Mouse (Mus musculus): ENCODE data around the gene Dmtf1. TPM values are rescaled to one million over a fixed set of nuclear protein-coding genes. Genes with fewer than 3 reads are reported as not detected.
A peak's percentile ranks its signal among the peaks of the same experiment; 100 is the strongest.

Gene Dmtf1
- polyA plus RNA-seq, 1 experiment from 2014 or later, result 60.2 TPM

GRCm38 (mm10) chr5:9102696-9103095 lies 58.9 kb downstream of the Dmtf1 start:
- Histone ChIP-seq H3K27ac (replicated peaks) (no peak overlapping the region), H3K36me3 (replicated peaks) (no peaks in the 10 kb centered on the region), H3K27me3 (replicated peaks; ENCODE audit: low read depth, poor library complexity, severe bottlenecking) (peaks cover 22% of the 10 kb centered on the region), H3K4me3 (no peak overlapping the region), H3K4me1 (peaks cover 21% of the 10 kb centered on the region), H3K9me3 (no peaks in the 10 kb centered on the region)
- WGBS, result 96% methylated on average over 2 of the region's 2 CpGs
- no peak for DNase-seq (ENCODE audit: low spot score)

GRCm38 (mm10) chr5:9100849-9101801 lies 60.5 kb downstream of the Dmtf1 start:
- DNase-seq (ENCODE audit: low spot score), result peak; percentile 73
- peak overlapping the region; percentile 86 for H3K4me3 ChIP-seq
- H3K27me3 ChIP-seq (replicated peaks; ENCODE audit: low read depth, poor library complexity, severe bottlenecking), result peaks cover 22% of the 10 kb centered on the region
- H3K36me3 ChIP-seq (replicated peaks), result no peaks in the 10 kb centered on the region
- peak overlapping the region; percentile 86 for H3K27ac ChIP-seq (replicated peaks)
- peaks cover 5% of the 10 kb centered on the region; the same call in 1 of the 2 replicates for H3K9me3 ChIP-seq
- peaks cover 14% of the 10 kb centered on the region for H3K4me1 ChIP-seq
- under 1% methylated on average over 73 of the region's 83 CpGs for WGBS

GRCm38 (mm10) chr5:9100207-9100848 lies 61.2 kb downstream of the Dmtf1 start, which contains the start of gene Tmem243:
TSS of gene Tmem243 (plus strand) at chr5:9100668.
- Histone ChIP-seq H3K9me3 (peaks cover 7% of the 10 kb centered on the region; the same call in 1 of the 2 replicates), H3K4me1 (peaks cover 14% of the 10 kb centered on the region), H3K27me3 (replicated peaks; ENCODE audit: low read depth, poor library complexity, severe bottlenecking) (peaks cover 22% of the 10 kb centered on the region), H3K36me3 (replicated peaks) (no peaks in the 10 kb centered on the region), H3K4me3 (peak within 1 kb of the TSS; percentile 86), H3K27ac (replicated peaks) (peak within 1 kb of the TSS; percentile 86)
- DNase-seq (ENCODE audit: low spot score), result peak; percentile 93
- WGBS, result under 1% methylated on average over 59 of the region's 59 CpGs

- H3K27ac ChIP-seq (replicated peaks), result no peak overlapping the region
- H3K36me3 ChIP-seq (replicated peaks), result no peaks in the 10 kb centered on the region
- no peaks in the 10 kb centered on the region for H3K4me1 ChIP-seq
- WGBS, result 86% methylated on average over 4 of the region's 4 CpGs
- H3K9me3 ChIP-seq, result peaks cover 7% of the 10 kb centered on the region; the same call in 1 of the 2 replicates
- H3K27me3 ChIP-seq (replicated peaks; ENCODE audit: low read depth, poor library complexity, severe bottlenecking), result no peaks in the 10 kb centered on the region
- no peak overlapping the region for H3K4me3 ChIP-seq
- no peak for DNase-seq (ENCODE audit: low spot score)
Measured at GRCm38 (mm10) chr5:9093490-9093889, 68.1 kb downstream of the Dmtf1 start.

GRCm38 (mm10) chr5:9092716-9093115 lies 68.9 kb downstream of the Dmtf1 start:
- no peaks in the 10 kb centered on the region for H3K27me3 ChIP-seq (replicated peaks; ENCODE audit: low read depth, poor library complexity, severe bottlenecking)
- H3K4me3 ChIP-seq, result no peak overlapping the region
- no peak overlapping the region for H3K27ac ChIP-seq (replicated peaks)
- H3K9me3 ChIP-seq, result peaks cover 7% of the 10 kb centered on the region; the same call in 1 of the 2 replicates
- DNase-seq (ENCODE audit: low spot score), result no peak
- H3K4me1 ChIP-seq, result no peaks in the 10 kb centered on the region
- H3K36me3 ChIP-seq (replicated peaks), result no peaks in the 10 kb centered on the region
- WGBS, result 100% methylated on average over 1 of the region's 1 CpGs

GRCm38 (mm10) chr5:9090493-9091106 lies 71.0 kb downstream of the Dmtf1 start:
- DNase-seq (ENCODE audit: low spot score), result no peak
- 80% methylated on average over 6 of the region's 6 CpGs for WGBS
- Histone ChIP-seq H3K27ac (replicated peaks) (no peak overlapping the region), H3K4me3 (no peak overlapping the region), H3K9me3 (no peaks in the 10 kb centered on the region), H3K27me3 (replicated peaks; ENCODE audit: low read depth, poor library complexity, severe bottlenecking) (no peaks in the 10 kb centered on the region), H3K4me1 (no peaks in the 10 kb centered on the region), H3K36me3 (replicated peaks) (no peaks in the 10 kb centered on the region)

- H3K27me3 ChIP-seq (replicated peaks; ENCODE audit: low read depth, poor library complexity, severe bottlenecking), result no peaks in the 10 kb centered on the region
- no peaks in the 10 kb centered on the region for H3K4me1 ChIP-seq
- 80% methylated on average over 3 of the region's 3 CpGs for WGBS
- no peak overlapping the region for H3K27ac ChIP-seq (replicated peaks)
- no peaks in the 10 kb centered on the region for H3K9me3 ChIP-seq
- H3K4me3 ChIP-seq, result no peak overlapping the region
- no peak for DNase-seq (ENCODE audit: low spot score)
- no peaks in the 10 kb centered on the region for H3K36me3 ChIP-seq (replicated peaks)
Measured at GRCm38 (mm10) chr5:9086924-9087719, 74.5 kb downstream of the Dmtf1 start.

- DNase-seq (ENCODE audit: low spot score), result no peak
- Histone ChIP-seq H3K4me1 (no peaks in the 10 kb centered on the region), H3K27ac (replicated peaks) (no peak overlapping the region), H3K36me3 (replicated peaks) (no peaks in the 10 kb centered on the region), H3K9me3 (no peaks in the 10 kb centered on the region), H3K27me3 (replicated peaks; ENCODE audit: low read depth, poor library complexity, severe bottlenecking) (no peaks in the 10 kb centered on the region), H3K4me3 (no peak overlapping the region)
Measured at GRCm38 (mm10) chr5:9079773-9080501, 81.6 kb downstream of the Dmtf1 start.

GRCm38 (mm10) chr5:9073177-9073854 lies 88.3 kb downstream of the Dmtf1 start:
- no peak for DNase-seq (ENCODE audit: low spot score)
- H3K4me1 ChIP-seq, result no peaks in the 10 kb centered on the region
- H3K27me3 ChIP-seq (replicated peaks; ENCODE audit: low read depth, poor library complexity, severe bottlenecking), result no peaks in the 10 kb centered on the region
- no peaks in the 10 kb centered on the region for H3K36me3 ChIP-seq (replicated peaks)
- 56% methylated on average over 5 of the region's 5 CpGs for WGBS
- H3K9me3 ChIP-seq, result no peaks in the 10 kb centered on the region
- H3K4me3 ChIP-seq, result no peak overlapping the region
- no peak overlapping the region for H3K27ac ChIP-seq (replicated peaks)

- no peak for DNase-seq (ENCODE audit: low spot score)
- 87% methylated on average over 3 of the region's 3 CpGs for WGBS
Measured at GRCm38 (mm10) chr5:9071360-9071759, 90.2 kb downstream of the Dmtf1 start.

GRCm38 (mm10) chr5:9069599-9070209 lies 91.9 kb downstream of the Dmtf1 start:
- H3K9me3 ChIP-seq, result no peaks in the 10 kb centered on the region
- DNase-seq (ENCODE audit: low spot score), result no peak
- no peaks in the 10 kb centered on the region for H3K36me3 ChIP-seq (replicated peaks)
- no peaks in the 10 kb centered on the region for H3K27me3 ChIP-seq (replicated peaks; ENCODE audit: low read depth, poor library complexity, severe bottlenecking)
- 80% methylated on average over 6 of the region's 6 CpGs for WGBS
- H3K4me1 ChIP-seq, result no peaks in the 10 kb centered on the region
- no peak overlapping the region for H3K27ac ChIP-seq (replicated peaks)
- H3K4me3 ChIP-seq, result no peak overlapping the region

More at GRCm38 (mm10) chr5:9071360-9071759, 90.2 kb downstream of the Dmtf1 start:
- no peak overlapping the region for H3K4me3 ChIP-seq
- no peaks in the 10 kb centered on the region for H3K27me3 ChIP-seq (replicated peaks; ENCODE audit: low read depth, poor library complexity, severe bottlenecking)
- H3K4me1 ChIP-seq, result no peaks in the 10 kb centered on the region
- no peaks in the 10 kb centered on the region for H3K36me3 ChIP-seq (replicated peaks)
- H3K27ac ChIP-seq (replicated peaks), result no peak overlapping the region
- H3K9me3 ChIP-seq, result no peaks in the 10 kb centered on the region
